Mouse (Mus musculus): ENCODE results near the gene Hils1.
A peak's percentile ranks its signal among the peaks of the same experiment; 100 is the strongest.
"Not testable (repeated sequence)": the region's sequence is repeated elsewhere in the genome, so short reads cannot be mapped to it uniquely, and the experiment has no call there.

The Hils1 gene

DNA sequence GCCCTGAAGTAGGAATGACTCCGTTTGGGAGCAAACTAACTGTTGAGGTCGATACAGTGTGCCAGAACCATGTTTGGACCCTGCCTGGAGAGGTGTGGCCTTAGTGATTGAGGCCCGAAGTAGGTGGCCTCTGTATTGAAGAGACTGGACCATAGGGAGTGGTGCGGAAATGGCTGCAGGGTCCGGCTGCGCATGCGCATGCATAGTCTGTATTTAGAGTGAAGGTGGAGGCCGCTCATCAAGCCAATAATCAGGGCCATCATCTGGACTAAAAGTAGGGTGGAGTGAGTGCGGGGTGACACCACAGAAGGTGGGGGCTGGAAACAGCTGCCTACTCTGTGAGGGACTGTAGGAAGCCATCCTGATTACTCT is 9.7 kb upstream of the Hils1 start:
- DNase-seq, result peak; percentile 59 to 73

DNA sequence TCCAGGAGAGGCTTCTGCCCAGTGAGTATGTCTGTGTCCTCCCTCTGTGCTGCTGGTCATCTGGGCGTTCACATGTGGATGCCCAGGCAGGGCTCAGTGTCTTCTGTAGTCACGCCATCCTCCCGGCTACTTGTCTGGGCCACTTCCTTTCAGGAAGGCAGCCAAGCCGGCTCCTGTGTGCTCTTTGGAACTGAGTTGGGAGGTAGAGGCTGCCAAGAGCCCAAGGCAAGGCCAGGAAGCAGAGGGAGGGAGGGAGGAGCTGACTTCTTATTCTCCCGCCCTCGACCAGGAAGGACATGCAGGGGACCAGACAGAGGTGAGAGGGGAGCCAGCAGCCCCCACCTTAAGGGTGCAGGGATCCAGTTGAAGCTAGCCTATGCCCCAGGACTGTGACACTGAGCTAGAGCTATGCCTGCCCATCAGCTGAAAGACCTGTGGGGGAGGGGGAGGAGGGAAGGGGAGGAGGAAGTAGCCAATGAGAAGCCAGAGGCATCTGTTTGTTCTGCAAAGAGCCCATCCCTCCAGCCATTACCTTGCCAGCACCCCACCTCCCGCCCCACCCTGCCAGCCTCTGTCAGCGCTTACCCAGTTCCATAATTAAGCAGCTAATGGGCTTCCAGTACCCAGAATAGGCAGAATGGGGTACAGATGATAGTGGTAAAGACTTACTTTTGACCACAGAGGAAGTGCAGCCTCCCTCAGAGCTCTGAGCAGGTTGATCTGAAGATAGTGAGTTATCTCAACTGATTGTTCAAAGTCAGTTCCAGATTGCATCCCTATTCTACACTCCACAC is 9.1 kb upstream of the Hils1 start:
- DNase-seq, result peak; percentile 85 to 93

DNA sequence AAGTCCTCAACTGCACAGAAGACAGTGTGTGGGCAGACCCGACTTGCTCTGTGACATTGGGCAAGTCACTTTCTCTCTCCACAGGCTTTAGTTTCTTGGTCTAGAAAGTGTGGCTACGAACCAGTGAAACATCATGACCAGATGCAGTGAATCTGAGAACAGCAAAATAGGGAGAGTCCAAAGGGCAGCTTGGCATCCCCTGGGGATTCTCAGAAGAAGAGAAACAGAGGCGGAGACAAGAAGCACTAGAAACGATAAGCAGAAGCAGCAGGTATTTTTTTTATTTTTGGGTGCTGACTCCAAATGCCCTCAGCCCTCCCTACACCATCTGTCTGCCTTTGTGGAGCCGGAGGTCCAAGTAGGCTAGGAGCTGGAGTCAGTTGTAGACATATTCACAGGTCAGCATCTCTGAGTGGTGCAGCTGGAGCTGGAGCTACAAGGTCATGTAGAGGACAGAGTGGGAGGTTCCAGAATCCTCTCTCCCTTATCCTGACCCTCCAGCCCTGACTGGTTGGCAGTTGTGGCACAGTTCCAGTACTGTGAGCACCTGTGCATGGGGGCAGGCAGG is 4.8 kb upstream of the Hils1 start:
- DNase-seq, result no peak

DNA sequence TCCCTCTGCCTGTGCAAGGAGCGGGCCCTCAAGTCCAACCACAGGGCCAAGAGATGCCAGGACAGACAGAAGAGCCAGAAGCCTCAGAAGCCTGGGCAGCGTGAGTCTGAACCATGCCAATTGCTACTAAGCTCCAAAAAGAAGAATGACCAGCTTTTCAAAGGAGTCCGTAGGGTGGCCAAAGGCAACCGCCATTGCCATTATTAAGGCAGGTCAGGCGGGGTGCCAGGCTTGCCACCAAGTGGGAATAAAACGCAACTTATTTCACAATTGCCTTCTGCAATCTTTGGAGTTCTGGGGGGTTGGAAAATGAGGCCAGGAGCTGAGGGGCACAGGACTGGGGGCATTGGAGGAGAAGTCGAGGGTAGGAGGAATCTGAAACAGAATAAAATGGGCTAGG is 794 bp downstream of the Hils1 start:
- no peak for DNase-seq

- not testable (repeated sequence) for DNase-seq
Measured at GRCm38 (mm10) chr11:94969709-94970108, 2.3 kb downstream of the Hils1 start.

- DNase-seq, result peak; percentile 64 to 86
Measured at GRCm38 (mm10) chr11:94970210-94970943, 3.0 kb downstream of the Hils1 start.

DNA sequence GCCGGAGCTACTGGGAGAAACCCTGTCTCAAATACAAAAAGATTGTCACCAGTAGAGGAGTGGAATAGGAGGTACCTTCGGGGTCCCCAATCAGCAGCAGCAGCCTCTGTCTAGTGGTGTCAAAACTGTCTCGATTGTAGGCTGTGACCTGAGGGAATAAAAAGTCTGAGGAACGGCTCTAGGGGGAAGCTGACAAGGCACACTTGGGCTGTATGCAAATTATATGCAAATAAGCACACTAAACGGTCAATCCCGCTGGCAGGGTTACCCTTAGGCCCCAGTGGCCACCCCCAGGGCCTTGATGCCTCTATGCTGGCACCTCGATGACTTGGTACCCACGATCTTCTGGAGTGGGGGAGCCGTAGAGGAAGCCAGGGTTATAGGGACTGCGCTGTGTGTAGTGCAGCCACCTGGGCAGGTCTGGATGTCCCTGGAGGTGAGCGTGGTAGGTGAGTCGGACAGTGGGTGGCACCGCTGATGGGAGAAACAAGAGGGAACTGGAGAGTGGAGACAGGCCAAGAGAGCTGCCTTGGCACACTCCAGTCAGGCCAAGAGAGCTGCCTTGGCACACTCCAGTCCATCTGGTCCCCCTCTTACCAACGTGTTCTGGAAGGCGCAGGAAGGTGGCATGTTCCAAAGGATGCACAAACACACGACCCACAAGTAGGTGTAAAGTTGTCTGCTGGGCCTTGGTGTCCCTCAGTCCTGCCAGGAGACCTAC is 4.7 kb downstream of the Hils1 start:
- DNase-seq, result no peak

- no peak for DNase-seq
Measured at GRCm38 (mm10) chr11:94972887-94973286, 5.5 kb downstream of the Hils1 start.

GRCm38 (mm10) chr11:94973313-94973712 is 5.9 kb downstream of the Hils1 start:
- no peak for DNase-seq

GRCm38 (mm10) chr11:94974951-94975350 is 7.6 kb downstream of the Hils1 start:
- no peak for DNase-seq

- DNase-seq, result no peak
Measured at GRCm38 (mm10) chr11:94976199-94976598, 8.8 kb downstream of the Hils1 start, which contains the start of gene Sgca. Gene Sgca (minus strand): TSS chr11:94976327.

GRCm38 (mm10) chr11:94978178-94978915 is 11.0 kb downstream of the Hils1 start:
- no peak for DNase-seq

GRCm38 (mm10) chr11:94978947-94979346 is 11.6 kb downstream of the Hils1 start:
- DNase-seq, result peak; percentile 96

GRCm38 (mm10) chr11:94979462-94980179 is 12.2 kb downstream of the Hils1 start:
- DNase-seq, result no peak

- peak in 1 of 2 experiments; percentile 69 for DNase-seq
Measured at GRCm38 (mm10) chr11:94985140-94985539, 17.7 kb downstream of the Hils1 start.

- DNase-seq, result no peak
Measured at GRCm38 (mm10) chr11:94985822-94986221, 18.4 kb downstream of the Hils1 start.

GRCm38 (mm10) chr11:94986435-94986834 is 19.0 kb downstream of the Hils1 start:
- DNase-seq, result no peak

GRCm38 (mm10) chr11:94987341-94987740 is 19.9 kb downstream of the Hils1 start:
- no peak for DNase-seq

DNA sequence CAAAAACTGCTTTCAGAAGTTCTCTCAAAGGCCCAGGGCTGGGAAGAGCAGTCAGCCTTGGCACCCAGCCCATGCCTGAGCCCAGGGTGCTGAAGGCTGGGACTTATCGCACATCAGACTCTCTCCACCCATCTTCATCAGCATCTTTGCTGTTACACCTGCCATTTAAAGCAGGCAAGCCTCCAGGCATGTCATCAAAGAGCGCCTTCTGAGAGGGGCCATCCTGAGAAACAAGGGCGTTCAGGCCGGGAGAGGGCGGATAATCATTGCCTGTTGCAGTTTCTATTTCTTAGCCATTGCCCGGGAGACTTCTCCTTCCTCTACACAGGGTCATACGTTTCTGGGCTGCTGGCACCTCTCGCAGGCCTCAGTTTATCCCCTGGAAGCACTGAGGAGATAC is 20.5 kb downstream of the Hils1 start:
- DNase-seq, result no peak

- DNase-seq, result no peak
Measured at GRCm38 (mm10) chr11:94988780-94989561, 21.6 kb downstream of the Hils1 start.

DNA sequence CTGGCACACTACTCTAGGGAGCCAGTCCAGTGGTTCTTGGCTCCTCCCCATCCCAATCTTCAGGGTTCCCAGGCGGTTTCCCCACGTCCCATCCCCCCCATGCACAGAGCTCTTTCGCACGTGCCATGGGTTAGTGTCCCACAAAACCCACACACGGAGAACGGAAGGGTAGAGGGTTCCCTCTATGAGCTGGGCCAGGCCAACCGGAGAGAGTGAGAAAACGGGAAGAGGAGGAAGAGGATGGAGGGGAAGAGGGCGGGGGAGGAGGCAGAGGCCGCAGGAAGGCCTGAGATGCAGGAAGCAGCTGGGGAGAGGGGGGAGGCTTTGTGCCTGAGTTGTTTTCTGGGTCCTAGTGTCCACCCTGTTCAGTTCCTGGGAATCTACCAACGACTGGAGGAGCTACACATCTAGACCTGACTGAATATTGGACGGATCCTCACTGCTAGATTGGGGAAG is 22.2 kb downstream of the Hils1 start:
- peak; percentile 91 to 92 for DNase-seq

Data from kidney, postnatal 25 days (tissue).